Mouse (Mus musculus): ENCODE measurements around the gene Ero1l. TPM values are rescaled to one million over a fixed set of nuclear protein-coding genes. Genes with fewer than 3 reads are reported as not detected.

Ero1l gene
- total RNA-seq (2021) (10 to 100 TPM; 15.6 to 22.6 TPM), polyA plus RNA-seq (2012; rRNA removed) (5.0 and 11.9 TPM in 2 replicates)
- long read RNA-seq, partial matches to known transcripts, result 2 of 3 reads
- long read RNA-seq, other reads (novel, unspliced or antisense), result 1 of 3 reads

- WGBS, result 2% methylated on average over 70 of the region's 74 CpGs
- intact Hi-C loops (cut with DNase I), result loop anchor here (5.0 kb wide), 1 partner anchor 96 kb away; the partner anchor contains the start of gene Txndc16
- TF ChIP-seq POLR2A (IDR thresholded peaks at IDR 0.05; ENCODE audit: insufficient read depth, low read depth, low read length) (peak; percentile 62), EP300 (IDR thresholded peaks at IDR 0.05; ENCODE audit: insufficient read depth, low read depth, low read length) (no peak)
- H3K27me3 ChIP-seq (ENCODE audit: control insufficient read depth, insufficient read depth, low read length), result no peaks in the 10 kb centered on the region
- DNase-seq, result peak; percentile 94 to 95
- H3K27ac ChIP-seq, result peak within 1 kb of the TSS; percentile 93
- peak within 1 kb of the TSS; percentile 85 for H3K9ac ChIP-seq (ENCODE audit: low read depth, low read length)
- peaks cover 7% of the 10 kb centered on the region for H3K36me3 ChIP-seq (ENCODE audit: control insufficient read depth, insufficient read depth, low read length)
- H3K79me2 ChIP-seq (replicated peaks; ENCODE audit: control insufficient read depth, insufficient read depth, low read length), result peaks cover 4% of the 10 kb centered on the region
- H3K4me3 ChIP-seq, result peak within 1 kb of the TSS; percentile 91
- H3K4me1 ChIP-seq (ENCODE audit: control insufficient read depth, insufficient read depth, low read length), result peaks cover 2% of the 10 kb centered on the region; the same call in 1 of the 2 replicates
Observed at GRCm38 (mm10) chr14:45318426-45319236, at the start of gene Ero1l. Ero1l (minus strand) TSS chr14:45318771.

DNA sequence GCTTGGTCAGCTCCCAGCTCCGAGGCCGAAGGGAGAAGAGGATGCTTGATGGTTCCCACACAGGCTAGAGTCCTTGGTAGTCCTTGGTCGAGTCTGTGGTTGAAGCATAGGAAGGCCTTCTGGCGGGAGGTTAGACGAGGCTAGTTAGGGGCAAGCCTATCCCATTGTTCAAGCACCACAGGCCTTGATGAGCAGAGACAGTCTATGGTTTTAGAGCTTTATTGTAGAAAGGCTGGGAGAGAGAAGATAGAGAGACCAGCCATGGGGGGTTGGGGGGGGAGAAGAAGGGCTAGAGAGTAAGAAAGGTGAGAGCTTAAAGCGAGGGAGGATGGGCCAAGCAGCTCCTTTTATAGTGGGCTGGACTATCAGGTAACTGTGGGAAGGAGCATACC lies 46.6 kb upstream of the Ero1l start:
- WGBS, result 92% methylated on average over 6 of the region's 6 CpGs
- H3K4me3 ChIP-seq, result no peak overlapping the region
- H3K36me3 ChIP-seq (ENCODE audit: control insufficient read depth, insufficient read depth, low read length), result no peaks in the 10 kb centered on the region; the same call in 1 of the 2 replicates
- TF ChIP-seq CTCF (IDR thresholded peaks at IDR 0.05) (no peak), EP300 (IDR thresholded peaks at IDR 0.05; ENCODE audit: insufficient read depth, low read depth, low read length) (no peak), POLR2A (IDR thresholded peaks at IDR 0.05; ENCODE audit: insufficient read depth, low read depth, low read length) (no peak)
- H3K4me1 ChIP-seq (ENCODE audit: control insufficient read depth, insufficient read depth, low read length), result no peaks in the 10 kb centered on the region
- no peaks in the 10 kb centered on the region for H3K27me3 ChIP-seq (ENCODE audit: control insufficient read depth, insufficient read depth, low read length)
- H3K79me2 ChIP-seq (replicated peaks; ENCODE audit: control insufficient read depth, insufficient read depth, low read length), result no peaks in the 10 kb centered on the region
- no peak overlapping the region for H3K9ac ChIP-seq (ENCODE audit: low read depth, low read length)
- no peak overlapping the region for H3K27ac ChIP-seq
- intact Hi-C loops (cut with DNase I), result no loop called here
- no peak for DNase-seq

DNA sequence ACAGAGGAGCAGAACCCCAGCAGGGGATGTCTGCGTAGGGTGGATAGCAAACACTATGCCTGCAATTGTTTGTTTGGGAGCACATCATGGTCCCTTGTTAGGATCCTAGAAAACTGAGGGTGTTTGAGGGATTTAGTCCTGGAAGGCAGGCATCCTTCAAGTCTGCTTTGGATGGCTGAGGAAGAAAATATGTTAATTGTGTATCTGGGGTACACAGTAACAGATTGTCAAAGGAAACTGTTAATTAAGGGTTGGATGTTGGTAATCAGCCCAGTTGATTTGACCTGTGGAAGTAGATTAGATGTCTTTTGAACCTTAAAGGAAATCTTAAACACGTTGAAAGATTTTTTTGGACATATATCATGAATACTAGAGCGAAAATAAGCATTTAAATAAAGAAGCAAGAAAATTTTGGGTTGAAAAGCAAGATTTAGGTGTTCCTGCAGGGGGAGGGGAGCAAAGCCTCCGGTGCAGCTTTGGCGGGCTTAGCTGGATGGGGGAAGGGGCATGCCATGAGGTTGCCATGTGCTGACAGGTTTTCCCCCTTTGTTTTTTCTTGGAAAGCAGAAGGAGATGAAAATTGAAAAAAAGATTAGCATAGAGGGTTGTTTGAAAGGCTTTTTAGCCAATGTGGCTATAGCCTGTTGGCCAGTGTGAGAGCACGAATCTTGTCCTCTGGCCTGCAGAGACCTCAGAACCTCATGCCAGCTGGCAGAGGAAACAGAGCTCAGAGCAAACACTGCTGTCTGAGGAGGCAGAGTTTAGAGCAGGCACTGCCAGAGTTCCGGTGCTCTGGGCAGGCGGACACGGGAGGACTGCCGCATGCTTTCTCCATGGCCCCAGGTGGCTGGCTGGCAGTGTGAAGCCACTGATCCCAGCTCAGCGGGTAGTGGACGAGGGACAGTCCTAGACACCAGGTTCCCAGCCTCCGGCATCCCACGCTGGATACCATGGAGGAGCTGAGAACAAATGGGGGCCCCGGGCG lies 45.9 kb upstream of the Ero1l start:
- WGBS, result 69% methylated on average over 16 of the region's 16 CpGs
- no peak overlapping the region for H3K9ac ChIP-seq (ENCODE audit: low read depth, low read length)
- no peaks in the 10 kb centered on the region; the same call in 1 of the 2 replicates for H3K36me3 ChIP-seq (ENCODE audit: control insufficient read depth, insufficient read depth, low read length)
- H3K4me1 ChIP-seq (ENCODE audit: control insufficient read depth, insufficient read depth, low read length), result no peaks in the 10 kb centered on the region
- intact Hi-C loops (cut with DNase I), result no loop called here
- H3K27me3 ChIP-seq (ENCODE audit: control insufficient read depth, insufficient read depth, low read length), result no peaks in the 10 kb centered on the region
- no peak overlapping the region for H3K4me3 ChIP-seq
- H3K27ac ChIP-seq, result no peak overlapping the region
- no peak for TF ChIP-seq CTCF (IDR thresholded peaks at IDR 0.05)
- TF ChIP-seq EP300 (IDR thresholded peaks at IDR 0.05; ENCODE audit: insufficient read depth, low read depth, low read length), result no peak
- TF ChIP-seq POLR2A (IDR thresholded peaks at IDR 0.05; ENCODE audit: insufficient read depth, low read depth, low read length), result no peak
- peak; percentile 45 to 69 for DNase-seq
- H3K79me2 ChIP-seq (replicated peaks; ENCODE audit: control insufficient read depth, insufficient read depth, low read length), result no peaks in the 10 kb centered on the region

DNA sequence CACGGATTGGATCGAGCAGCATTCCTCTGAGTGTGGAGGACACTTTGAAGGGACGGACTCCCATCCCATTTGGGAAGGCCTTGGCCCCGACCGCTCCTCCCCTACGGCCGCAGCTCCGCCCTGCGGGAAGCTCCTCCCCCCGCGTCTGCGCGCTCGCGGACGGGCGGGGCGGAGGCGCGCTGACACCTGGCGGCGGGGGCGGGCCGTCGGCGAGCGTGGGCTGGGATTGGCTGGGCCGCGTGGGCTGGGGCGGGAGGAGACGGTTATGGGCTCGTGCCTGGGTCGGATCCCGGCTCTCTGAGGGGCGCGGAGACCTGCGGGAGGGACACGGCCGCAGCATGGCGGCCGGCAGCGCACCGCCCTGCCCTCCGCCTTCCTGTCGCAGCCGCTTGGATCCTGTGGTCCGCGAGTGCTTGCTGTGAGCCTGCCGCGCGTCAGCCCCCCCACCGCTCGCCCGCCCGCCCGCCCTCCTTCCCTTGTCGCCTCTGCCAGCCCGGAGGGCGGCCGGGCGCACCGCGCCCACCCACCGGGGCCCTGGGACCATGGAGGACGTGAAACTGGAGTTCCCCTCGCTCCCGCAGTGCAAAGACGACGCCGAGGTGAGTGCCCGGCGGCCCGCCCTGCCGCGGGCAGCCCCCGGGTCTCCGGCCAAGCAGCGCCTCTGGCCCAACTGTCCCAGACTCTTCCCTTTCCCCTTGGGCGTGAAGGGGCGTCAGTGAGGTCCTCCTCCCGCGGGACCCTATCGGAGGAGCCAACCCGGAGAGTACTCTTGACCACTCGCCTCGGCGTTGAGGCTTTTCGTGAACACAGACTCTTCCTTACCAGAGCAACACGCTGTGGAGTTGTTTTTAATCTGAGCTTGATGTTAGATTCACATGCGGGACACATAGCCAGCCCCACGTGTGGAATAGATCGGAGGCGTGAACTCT lies 32.6 kb upstream of the Ero1l start, which contains the start of gene Styx:
Gene Styx, plus strand, starts transcription at position 163 of the 929 bp plus-strand sequence.
- Histone ChIP-seq H3K27me3 (ENCODE audit: control insufficient read depth, insufficient read depth, low read length) (no peaks in the 10 kb centered on the region), H3K36me3 (ENCODE audit: control insufficient read depth, insufficient read depth, low read length) (peaks cover 2% of the 10 kb centered on the region; the same call in 1 of the 2 replicates), H3K4me3 (peak within 1 kb of the TSS; percentile 92), H3K79me2 (replicated peaks; ENCODE audit: control insufficient read depth, insufficient read depth, low read length) (no peaks in the 10 kb centered on the region; the same call in 1 of the 2 replicates), H3K4me1 (ENCODE audit: control insufficient read depth, insufficient read depth, low read length) (peaks cover 2% of the 10 kb centered on the region; the same call in 1 of the 2 replicates), H3K9ac (ENCODE audit: low read depth, low read length) (peak within 1 kb of the TSS; percentile 84), H3K27ac (peak within 1 kb of the TSS; percentile 79)
- TF ChIP-seq POLR2A (IDR thresholded peaks at IDR 0.05; ENCODE audit: insufficient read depth, low read depth, low read length) (peak; percentile 55), CTCF (IDR thresholded peaks at IDR 0.05) (0 out of 2 replicates have a peak, but pooled peaks have one; percentile 14), EP300 (IDR thresholded peaks at IDR 0.05; ENCODE audit: insufficient read depth, low read depth, low read length) (no peak)
- DNase-seq, result peak; percentile 98 to 99
- intact Hi-C loops (cut with DNase I), result loop anchor here (1.0 kb wide), 1 partner anchor 21 kb away; no protein-coding TSS in a partner anchor
- under 1% methylated on average over 71 of the region's 93 CpGs for WGBS
